Mouse (Mus musculus): ENCODE results near the gene Fam129a. TPM values are rescaled to one million over a fixed set of nuclear protein-coding genes. Genes with fewer than 3 reads are reported as not detected.
A peak's percentile ranks its signal among the peaks of the same experiment; 100 is the strongest.
"Not testable (repeated sequence)": the region's sequence is repeated elsewhere in the genome, so short reads cannot be mapped to it uniquely, and the experiment has no call there.

Gene Fam129a
- polyA plus RNA-seq, 1 experiment from 2014 or later: 2.5 TPM

- ATAC-seq (ENCODE audit: low FRiP score): no peak
- Histone ChIP-seq H3K4me3 (no peak overlapping the region), H3K36me3 (no peaks in the 10 kb centered on the region), H3K9ac (no peak overlapping the region), H3K9me3 (no peaks in the 10 kb centered on the region), H3K4me1 (replicated peaks) (peaks cover 11% of the 10 kb centered on the region), H3K27me3 (no peaks in the 10 kb centered on the region), H3K27ac (no peak overlapping the region), H3K4me2 (no peak overlapping the region)
- 88% methylated on average over 4 of the region's 4 CpGs for WGBS
These were observed 109.1 kb downstream of the Fam129a start for GRCm38 (mm10) chr1:151679883-151680613.

- H3K27ac ChIP-seq: no peak overlapping the region
- no peaks in the 10 kb centered on the region for H3K27me3 ChIP-seq
- H3K36me3 ChIP-seq: no peaks in the 10 kb centered on the region
- H3K4me3 ChIP-seq: no peak overlapping the region
- ATAC-seq (ENCODE audit: low FRiP score): no peak
- peaks cover 12% of the 10 kb centered on the region for H3K4me1 ChIP-seq (replicated peaks)
- H3K4me2 ChIP-seq: no peak overlapping the region
- no peak overlapping the region for H3K9ac ChIP-seq
- 73% methylated on average over 3 of the region's 3 CpGs for WGBS
- no peaks in the 10 kb centered on the region for H3K9me3 ChIP-seq
These were observed 110.0 kb downstream of the Fam129a start for GRCm38 (mm10) chr1:151680971-151681370.

DNA sequence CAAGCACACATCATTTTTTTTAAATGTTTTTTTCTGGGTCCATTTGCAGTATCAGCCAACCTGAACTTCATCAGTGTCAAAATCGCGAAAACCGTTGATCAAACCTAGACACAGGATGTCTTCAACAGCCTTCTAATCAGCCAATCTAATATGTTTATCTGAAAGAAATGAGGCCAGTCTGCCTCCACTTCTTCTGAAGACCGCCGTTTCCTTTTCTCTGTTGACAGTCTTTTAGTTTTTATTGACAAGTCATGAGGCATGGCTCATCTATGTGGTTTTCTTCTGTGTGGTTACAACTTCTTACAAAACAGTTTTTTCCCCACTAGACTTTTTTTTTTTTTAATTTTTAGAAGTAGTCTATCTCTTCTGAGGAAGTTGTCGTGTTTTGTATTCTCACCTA lies 111.9 kb downstream of the Fam129a start:
- H3K4me1 ChIP-seq (replicated peaks): peaks cover 11% of the 10 kb centered on the region
- no peak overlapping the region for H3K27ac ChIP-seq
- no peak for ATAC-seq (ENCODE audit: low FRiP score)
- H3K9ac ChIP-seq: no peak overlapping the region
- H3K4me2 ChIP-seq: no peak overlapping the region
- no peaks in the 10 kb centered on the region for H3K36me3 ChIP-seq
- no peak overlapping the region for H3K4me3 ChIP-seq
- H3K9me3 ChIP-seq: no peaks in the 10 kb centered on the region
- whole genome bisulfite sequencing: 88% methylated on average over 6 of the region's 6 CpGs
- H3K27me3 ChIP-seq: no peaks in the 10 kb centered on the region

DNA sequence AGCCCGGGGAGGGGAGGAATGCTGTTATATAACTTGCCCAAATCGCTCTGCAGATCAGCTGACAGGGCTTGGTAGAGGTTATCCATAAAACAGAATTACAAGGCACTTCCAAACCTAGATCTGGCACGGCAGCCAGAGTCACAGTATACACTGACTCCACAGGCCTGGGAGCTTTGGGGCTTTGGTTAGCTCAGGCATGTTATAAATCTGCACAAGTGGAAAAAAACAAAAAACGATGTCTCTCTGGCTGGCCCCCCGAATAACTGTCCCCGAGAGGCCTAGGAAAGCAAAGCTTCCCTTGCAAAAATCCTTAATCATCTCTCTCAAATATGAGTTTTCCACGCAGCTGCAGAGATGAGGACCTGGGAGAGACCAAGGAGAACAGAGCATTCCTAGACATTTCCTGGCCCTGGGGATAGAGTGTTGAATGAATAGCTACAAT lies 113.5 kb downstream of the Fam129a start:
- 84% methylated on average over 7 of the region's 7 CpGs for WGBS
- H3K36me3 ChIP-seq: no peaks in the 10 kb centered on the region
- H3K27ac ChIP-seq: peak overlapping the region; percentile 20; the same call in 1 of the 2 replicates
- no peaks in the 10 kb centered on the region for H3K9me3 ChIP-seq
- peaks cover 11% of the 10 kb centered on the region for H3K4me1 ChIP-seq (replicated peaks)
- H3K9ac ChIP-seq: no peak overlapping the region
- no peaks in the 10 kb centered on the region for H3K27me3 ChIP-seq
- no peak for ATAC-seq (ENCODE audit: low FRiP score)
- no peak overlapping the region for H3K4me3 ChIP-seq
- no peak overlapping the region for H3K4me2 ChIP-seq

GRCm38 (mm10) chr1:151684978-151685377 lies 114.0 kb downstream of the Fam129a start:
- H3K27me3 ChIP-seq: no peaks in the 10 kb centered on the region
- ATAC-seq (ENCODE audit: low FRiP score): no peak
- peak overlapping the region; percentile 20; the same call in 1 of the 2 replicates for H3K27ac ChIP-seq

GRCm38 (mm10) chr1:151685666-151686309 lies 114.8 kb downstream of the Fam129a start:
- peaks cover 11% of the 10 kb centered on the region for H3K4me1 ChIP-seq (replicated peaks)
- H3K36me3 ChIP-seq: no peaks in the 10 kb centered on the region
- no peak overlapping the region for H3K9ac ChIP-seq
- no peaks in the 10 kb centered on the region for H3K9me3 ChIP-seq
- ATAC-seq (ENCODE audit: low FRiP score): no peak
- H3K27ac ChIP-seq: no peak overlapping the region
- H3K27me3 ChIP-seq: no peaks in the 10 kb centered on the region
- 20% methylated on average over 12 of the region's 12 CpGs for WGBS
- no peak overlapping the region for H3K4me2 ChIP-seq
- no peak overlapping the region for H3K4me3 ChIP-seq

More at GRCm38 (mm10) chr1:151684978-151685377, 114.0 kb downstream of the Fam129a start:
- Histone ChIP-seq H3K9ac (no peak overlapping the region), H3K4me1 (replicated peaks) (peaks cover 11% of the 10 kb centered on the region), H3K9me3 (no peaks in the 10 kb centered on the region), H3K4me3 (no peak overlapping the region), H3K4me2 (no peak overlapping the region), H3K36me3 (no peaks in the 10 kb centered on the region)
- 81% methylated on average over 5 of the region's 5 CpGs for WGBS

DNA sequence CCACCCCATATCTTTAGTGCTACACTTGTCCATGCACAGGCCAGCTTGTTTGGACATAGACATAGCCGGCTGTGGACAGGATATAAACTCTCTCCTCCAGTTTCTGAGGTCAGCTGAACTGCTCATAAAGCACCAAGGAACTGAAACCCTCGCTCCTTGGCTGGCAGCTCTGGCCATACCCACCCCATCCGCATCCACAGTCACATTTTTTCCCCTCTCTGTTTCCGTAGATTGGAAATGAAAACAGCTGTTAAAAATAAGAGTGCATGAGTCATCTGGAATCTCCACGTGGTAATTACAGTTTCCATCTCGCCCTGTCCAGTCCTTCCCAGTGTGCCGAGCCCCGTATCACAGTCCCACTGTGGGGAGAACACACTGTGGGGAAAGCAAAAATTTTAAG lies 115.7 kb downstream of the Fam129a start:
- no peak for ATAC-seq (ENCODE audit: low FRiP score)
- Histone ChIP-seq H3K27me3 (no peaks in the 10 kb centered on the region), H3K9ac (no peak overlapping the region), H3K36me3 (no peaks in the 10 kb centered on the region), H3K27ac (no peak overlapping the region), H3K4me1 (replicated peaks) (peaks cover 11% of the 10 kb centered on the region), H3K4me3 (no peak overlapping the region), H3K4me2 (no peak overlapping the region), H3K9me3 (no peaks in the 10 kb centered on the region)
- 67% methylated on average over 8 of the region's 8 CpGs for WGBS

DNA sequence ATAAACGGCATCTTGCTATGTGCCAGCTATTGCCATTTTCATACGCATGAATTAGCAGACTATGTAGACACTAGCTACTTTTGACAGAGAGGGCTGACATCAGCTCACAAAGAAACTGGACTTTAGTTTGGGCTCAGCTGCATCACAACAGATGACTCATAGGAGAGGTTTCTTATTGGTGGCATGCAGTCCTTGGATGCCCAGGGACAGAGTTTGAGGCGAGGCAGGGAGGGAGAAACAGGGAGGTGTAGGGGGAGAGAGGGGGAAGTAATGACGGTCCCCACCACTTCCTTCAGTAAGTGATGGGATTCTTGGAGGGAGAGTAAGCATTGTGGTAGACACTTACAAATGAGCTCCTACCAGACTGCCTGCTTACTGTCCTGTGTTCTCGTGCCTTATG lies 118.0 kb downstream of the Fam129a start:
- H3K4me1 ChIP-seq (replicated peaks): peaks cover 11% of the 10 kb centered on the region
- H3K9ac ChIP-seq: no peak overlapping the region
- H3K27me3 ChIP-seq: no peaks in the 10 kb centered on the region
- no peak overlapping the region for H3K27ac ChIP-seq
- no peaks in the 10 kb centered on the region for H3K36me3 ChIP-seq
- no peak for ATAC-seq (ENCODE audit: low FRiP score)
- no peak overlapping the region for H3K4me2 ChIP-seq
- WGBS: 77% methylated on average over 5 of the region's 5 CpGs
- H3K9me3 ChIP-seq: no peaks in the 10 kb centered on the region
- H3K4me3 ChIP-seq: no peak overlapping the region

GRCm38 (mm10) chr1:151689561-151689960 lies 118.6 kb downstream of the Fam129a start:
- H3K36me3 ChIP-seq: no peaks in the 10 kb centered on the region
- H3K4me3 ChIP-seq: no peak overlapping the region
- H3K9me3 ChIP-seq: no peaks in the 10 kb centered on the region
- H3K27me3 ChIP-seq: no peaks in the 10 kb centered on the region
- no peak for ATAC-seq (ENCODE audit: low FRiP score)
- 79% methylated on average over 8 of the region's 8 CpGs for WGBS
- H3K27ac ChIP-seq: no peak overlapping the region
- no peak overlapping the region for H3K4me2 ChIP-seq
- H3K4me1 ChIP-seq (replicated peaks): peaks cover 10% of the 10 kb centered on the region
- H3K9ac ChIP-seq: no peak overlapping the region

GRCm38 (mm10) chr1:151690061-151690460 lies 119.1 kb downstream of the Fam129a start:
- no peak overlapping the region for H3K4me2 ChIP-seq
- no peak for ATAC-seq (ENCODE audit: low FRiP score)
- no peak overlapping the region for H3K4me3 ChIP-seq
- H3K27ac ChIP-seq: no peak overlapping the region
- H3K4me1 ChIP-seq (replicated peaks): peaks cover 6% of the 10 kb centered on the region
- no peaks in the 10 kb centered on the region for H3K9me3 ChIP-seq
- 82% methylated on average over 6 of the region's 6 CpGs for WGBS
- H3K36me3 ChIP-seq: no peaks in the 10 kb centered on the region
- no peak overlapping the region for H3K9ac ChIP-seq
- no peaks in the 10 kb centered on the region for H3K27me3 ChIP-seq

- H3K9me3 ChIP-seq: no peaks in the 10 kb centered on the region
- WGBS: 85% methylated on average over 7 of the region's 7 CpGs
- no peak overlapping the region for H3K9ac ChIP-seq
- no peaks in the 10 kb centered on the region for H3K36me3 ChIP-seq
- no peak overlapping the region for H3K4me2 ChIP-seq
- no peak overlapping the region for H3K27ac ChIP-seq
- no peak overlapping the region for H3K4me3 ChIP-seq
- no peaks in the 10 kb centered on the region for H3K27me3 ChIP-seq
- H3K4me1 ChIP-seq (replicated peaks): peaks cover 4% of the 10 kb centered on the region
- no peak for ATAC-seq (ENCODE audit: low FRiP score)
These were observed 119.7 kb downstream of the Fam129a start for GRCm38 (mm10) chr1:151690583-151691193.

DNA sequence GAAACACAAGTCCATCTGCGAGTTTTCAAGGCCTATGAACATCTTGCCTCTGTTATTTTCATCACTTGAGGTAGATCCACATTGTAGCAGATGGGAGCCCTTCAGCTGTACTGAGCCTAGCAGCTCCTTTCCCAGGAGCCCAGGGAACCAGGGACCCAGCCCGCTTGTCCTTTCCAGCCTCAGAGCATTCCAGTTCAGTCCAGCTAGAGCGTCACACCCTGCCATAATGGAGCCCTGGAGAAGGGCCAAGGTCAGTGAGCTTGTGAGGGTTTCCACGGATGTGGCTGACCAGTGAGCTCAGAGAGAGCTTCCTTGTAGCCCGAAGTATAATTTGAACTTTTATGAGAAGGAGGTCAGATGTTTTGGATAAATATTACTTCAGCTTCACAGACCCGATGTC lies 121.9 kb downstream of the Fam129a start:
- not testable (repeated sequence) for H3K27me3 ChIP-seq; H3K4me1 ChIP-seq (replicated peaks); H3K4me3 ChIP-seq; H3K9me3 ChIP-seq; H3K27ac ChIP-seq; H3K9ac ChIP-seq; ATAC-seq (ENCODE audit: low FRiP score); H3K36me3 ChIP-seq; H3K4me2 ChIP-seq
- WGBS: 80% methylated on average over 6 of the region's 6 CpGs
